In genomic region chr10:18743286-18744142, GRCm38 (mm10) we compare ENCODE assay signal across 8 mouse cellular contexts. TPM values are rescaled to one million over a fixed set of nuclear protein-coding genes. Genes with fewer than 3 reads are reported as not detected.
A peak's percentile ranks its signal among the peaks of the same experiment; 100 is the strongest.
DNase-seq lines count a peak whose midpoint lies in the region; ATAC-seq and TF ChIP-seq lines count a peak whose summit lies in the region.

TSS of gene Arfgef3 (minus strand) at chr10:18743949.

- peak; percentile 90 for ATAC-seq in hindbrain, embryonic 11.5 days (ENCODE audit: low FRiP score)
- peak; percentile 40 for ATAC-seq in liver, postnatal 0 days
- peak; percentile 89 for ATAC-seq in neural tube, embryonic 13.5 days (ENCODE audit: low read depth)

- no peaks in the 10 kb centered on the region for H3K4me1 ChIP-seq in hindbrain, embryonic 11.5 days (replicated peaks; ENCODE audit: control insufficient read depth, insufficient read depth, low read length)
- H3K4me1 ChIP-seq in liver, postnatal 0 days (ENCODE audit: insufficient read depth) = 0 out of 2 replicates have a peak, but pooled peaks cover 3% of the 10 kb centered on the region
- peaks cover 21% of the 10 kb centered on the region for H3K4me1 ChIP-seq in neural tube, embryonic 13.5 days (replicated peaks)

- DNase-seq in Muller cell, postnatal 12 days (ENCODE audit: inconsistent ontology term) = peak; percentile 82
- DNase-seq in cerebellum, adult 9-11 months = peak; percentile 92
- DNase-seq in frontal cortex, postnatal 14 days (ENCODE audit: low spot score in 2 of 2) = peak; percentile 61 to 77
- peak; percentile 69 for DNase-seq in hindbrain, embryonic 11.5 days (ENCODE audit: low spot score)
- peak; percentile 70 to 79 for DNase-seq in layer of hippocampus, adult 8-10 months (ENCODE audit: low spot score in 2 of 2)
- DNase-seq in liver, postnatal 0 days = peak; percentile 56
- peak; percentile 51 for DNase-seq in thymus, postnatal 25 days

- TF ChIP-seq CTCF in liver, postnatal 0 days (IDR thresholded peaks at IDR 0.05; ENCODE audit: low read depth) = no peak

- peak within 1 kb of the TSS; percentile 61 for H3K4me2 ChIP-seq in hindbrain, embryonic 11.5 days (replicated peaks; ENCODE audit: low read depth, low read length)
- peak within 1 kb of the TSS; percentile 71 for H3K4me2 ChIP-seq in liver, postnatal 0 days (ENCODE audit: low read depth, low read length)
- peak within 1 kb of the TSS; percentile 80 for H3K4me2 ChIP-seq in neural tube, embryonic 13.5 days

- no peaks in the 10 kb centered on the region for H3K27me3 ChIP-seq in hindbrain, embryonic 11.5 days (ENCODE audit: control insufficient read depth, insufficient read depth, low read length)
- H3K27me3 ChIP-seq in liver, postnatal 0 days (ENCODE audit: insufficient read depth, low read length) = 0 out of 2 replicates have a peak, but pooled peaks cover 7% of the 10 kb centered on the region
- no peaks in the 10 kb centered on the region; the same call in 1 of the 2 replicates for H3K27me3 ChIP-seq in neural tube, embryonic 13.5 days

- H3K4me3 ChIP-seq in hindbrain, embryonic 11.5 days (ENCODE audit: low read depth, low read length) = peak within 1 kb of the TSS; percentile 43
- peak within 1 kb of the TSS; percentile 34 for H3K4me3 ChIP-seq in liver, postnatal 0 days (ENCODE audit: low read depth, low read length)
- peak within 1 kb of the TSS; percentile 67 for H3K4me3 ChIP-seq in neural tube, embryonic 13.5 days

- WGBS in hindbrain, embryonic 11.5 days = under 1% methylated on average over 50 of the region's 50 CpGs
- WGBS in liver, postnatal 0 days (ENCODE audit: insufficient replicate concordance) = 4% methylated on average over 50 of the region's 50 CpGs
- WGBS in neural tube, embryonic 13.5 days = 2% methylated on average over 50 of the region's 50 CpGs

- no peak for TF ChIP-seq EP300 in liver, postnatal 0 days (IDR thresholded peaks at IDR 0.05; ENCODE audit: low read depth)

- no peaks in the 10 kb centered on the region for H3K9me3 ChIP-seq in hindbrain, embryonic 11.5 days (ENCODE audit: control insufficient read depth, low read length)
- H3K9me3 ChIP-seq in liver, postnatal 0 days (ENCODE audit: low read length) = no peaks in the 10 kb centered on the region
- H3K9me3 ChIP-seq in neural tube, embryonic 13.5 days = no peaks in the 10 kb centered on the region

- 0 out of 2 replicates have a peak within 1 kb of the TSS, but pooled peaks have one; percentile 18 for H3K27ac ChIP-seq in hindbrain, embryonic 11.5 days (ENCODE audit: low read depth, low read length)
- no peak within 1 kb of the TSS for H3K27ac ChIP-seq in liver, postnatal 0 days (ENCODE audit: low read depth)
- peak within 1 kb of the TSS; percentile 93 for H3K27ac ChIP-seq in neural tube, embryonic 13.5 days (replicated peaks)

- H3K9ac ChIP-seq in hindbrain, embryonic 11.5 days (ENCODE audit: low read depth, low read length) = peak within 1 kb of the TSS; percentile 64
- no peak within 1 kb of the TSS for H3K9ac ChIP-seq in liver, postnatal 0 days (replicated peaks)
- H3K9ac ChIP-seq in neural tube, embryonic 13.5 days = peak within 1 kb of the TSS; percentile 79

- H3K36me3 ChIP-seq in hindbrain, embryonic 11.5 days (ENCODE audit: control insufficient read depth, insufficient read depth, low read length) = no peaks in the 10 kb centered on the region
- H3K36me3 ChIP-seq in liver, postnatal 0 days (replicated peaks; ENCODE audit: insufficient read depth, low read length) = no peaks in the 10 kb centered on the region
- H3K36me3 ChIP-seq in neural tube, embryonic 13.5 days = no peaks in the 10 kb centered on the region

RNA-seq across cellular contexts. Expression of gene Arfgef3, which starts in this region (rescaled TPM):
- 1.2 and 1.9 TPM in 2 replicates for polyA plus RNA-seq in hindbrain, embryonic 11.5 days (2014; fragmentation: Nextera tagmentation; extraction: Ambion mirVana)
- total RNA-seq in layer of hippocampus, adult 8-10 months (2022) = 10 to 100 TPM; 76.1 to 88.8 (median 81.9) TPM
- polyA plus RNA-seq in liver, postnatal 0 days (2015; fragmentation: Nextera tagmentation; extraction: Ambion mirVana) = 0.01 TPM in 2 replicates
- polyA plus RNA-seq in neural tube, embryonic 13.5 days (2015; fragmentation: Nextera tagmentation; extraction: Ambion mirVana) = 6.5 and 6.6 TPM in 2 replicates

Comparison
In these comparisons a context has a peak if more than half of its experiments do, and no peak if none do; other contexts are left out.
1. Peak in DNase-seq, ATAC-seq, H3K4me3 ChIP-seq and H3K4me2 ChIP-seq in liver, postnatal 0 days; RNA of the gene not detected or under 1 TPM.
2. ATAC-seq: peak in every context shown above with its lines; median percentile 90 in hindbrain, embryonic 11.5 days; 89 in neural tube, embryonic 13.5 days; 40 in liver, postnatal 0 days.